Mouse (Mus musculus) intestine, embryonic 15.5 days (tissue): Measurements from ENCODE around the gene Agfg2. TPM values are rescaled to one million over a fixed set of nuclear protein-coding genes. Genes with fewer than 3 reads are reported as not detected.

Source experiments
- ATAC-seq: fragments of 200-750 bp; cut with Nextera tagmentation; 2 replicates; pipeline ENCODE4 v1.8.0; 2017; ENCODE audit warnings: moderate TSS enrichment, moderate library complexity
- H3K27ac ChIP-seq: fragments of 300-500 bp; sonication (generic); 2 replicates; pipeline ENCODE4 v1.5.1; 2015; ENCODE audit warnings: mild to moderate bottlenecking, inconsistent platforms
- H3K27me3 ChIP-seq: fragments of 300-500 bp; sonication (generic); replicated peaks from 2 replicates; pipeline ENCODE4 v1.6.1; 2015; ENCODE audit warnings: inconsistent platforms
- H3K36me3 ChIP-seq: fragments of 300-500 bp; sonication (generic); 2 replicates; pipeline ENCODE4 v1.6.1; 2015; ENCODE audit warnings: inconsistent platforms
- H3K4me1 ChIP-seq: fragments of 300-500 bp; sonication (generic); replicated peaks from 2 replicates; pipeline ENCODE4 v1.6.1; 2015; ENCODE audit warnings: inconsistent platforms
- H3K4me2 ChIP-seq: fragments of 300-500 bp; sonication (generic); replicated peaks from 2 replicates; pipeline ENCODE4 v1.6.1; 2015; ENCODE audit warnings: mild to moderate bottlenecking, inconsistent platforms
- H3K4me3 ChIP-seq: fragments of 300-500 bp; sonication (generic); replicated peaks from 2 replicates; pipeline ENCODE4 v1.5.1; 2015; ENCODE audit warnings: inconsistent platforms
- H3K9ac ChIP-seq: fragments of 300-500 bp; sonication (generic); 2 replicates; pipeline ENCODE4 v1.6.1; 2015; ENCODE audit warnings: inconsistent platforms
- H3K9me3 ChIP-seq: fragments of 300-500 bp; sonication (generic); 2 replicates; pipeline ENCODE4 v1.6.1; 2016; ENCODE audit warnings: inconsistent platforms
- WGBS: fragments of 180-500 bp; shearing (Covaris S2); methylation state at CpG from one replicate; pipeline ENCODE4 v1.1.7; 2015; 5-methylcytosine and 5-hydroxymethylcytosine counted together
- polyA plus RNA-seq: library from polyadenylated mRNA; unstranded; fragments of >200 nt; fragmentation: Nextera tagmentation; extraction: Ambion mirVana; gene quantifications from 2 replicates; pipeline ENCODE4 v1.2.1, GENCODE M21; 2015

The Agfg2 gene
- polyA plus RNA-seq, 1 experiment from 2014 or later: 20.8 TPM

DNA sequence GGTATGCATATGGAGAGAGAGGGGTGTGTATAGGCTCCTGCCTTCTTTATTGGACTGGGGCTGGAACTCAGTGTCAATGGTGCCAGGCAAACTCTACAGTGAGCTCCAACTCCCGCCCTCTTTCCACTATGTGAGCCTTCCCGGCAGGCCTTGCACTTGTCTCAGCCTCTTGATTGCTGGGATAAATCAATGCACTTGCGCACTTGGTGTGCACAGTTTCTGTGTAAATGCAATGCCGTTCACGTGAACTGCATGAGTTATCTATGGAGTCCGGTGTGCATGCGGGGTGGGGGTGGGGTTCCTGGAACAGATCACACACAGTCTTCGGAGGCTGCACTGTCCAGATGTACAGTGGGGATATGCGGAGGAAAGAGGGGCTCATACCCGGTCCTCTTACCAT is 31.2 kb downstream of the Agfg2 start:
- H3K4me2 ChIP-seq: no peak overlapping the region
- H3K4me3 ChIP-seq: no peak overlapping the region
- H3K9me3 ChIP-seq: no peaks in the 10 kb centered on the region
- no peak for ATAC-seq
- H3K36me3 ChIP-seq: peaks cover 14% of the 10 kb centered on the region; the same call in 1 of the 2 replicates
- peaks cover 25% of the 10 kb centered on the region for H3K4me1 ChIP-seq
- H3K9ac ChIP-seq: no peak overlapping the region
- WGBS: 91% methylated on average over 10 of the region's 10 CpGs
- no peak overlapping the region for H3K27ac ChIP-seq
- no peaks in the 10 kb centered on the region for H3K27me3 ChIP-seq

DNA sequence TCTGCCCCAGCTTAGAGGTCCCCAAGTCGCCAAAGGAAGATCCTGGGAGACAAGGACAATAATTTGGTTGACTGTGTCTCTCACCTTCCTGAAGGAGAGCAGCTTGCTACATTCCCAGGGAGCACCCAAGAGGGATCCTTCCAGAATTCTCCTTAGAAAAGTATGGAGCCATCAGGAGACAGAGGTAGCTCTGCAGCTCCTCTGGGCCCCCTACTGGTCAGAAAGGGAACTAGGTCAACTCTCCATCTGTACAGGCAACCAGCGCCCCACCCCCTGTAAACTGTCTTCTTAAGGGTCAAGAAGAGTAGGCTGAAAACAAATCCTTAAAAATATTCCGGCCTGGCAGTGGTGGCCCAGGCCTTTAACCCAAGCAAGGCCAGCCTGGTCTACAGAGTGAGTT is 32.1 kb downstream of the Agfg2 start:
- Histone ChIP-seq H3K27me3 (no peaks in the 10 kb centered on the region), H3K9ac (no peak overlapping the region), H3K4me1 (peaks cover 33% of the 10 kb centered on the region), H3K27ac (no peak overlapping the region), H3K9me3 (no peaks in the 10 kb centered on the region), H3K4me3 (no peak overlapping the region), H3K4me2 (no peak overlapping the region), H3K36me3 (peaks cover 14% of the 10 kb centered on the region; the same call in 1 of the 2 replicates)
- peak; percentile 55 for ATAC-seq
- 27% methylated on average over 3 of the region's 3 CpGs for WGBS

DNA sequence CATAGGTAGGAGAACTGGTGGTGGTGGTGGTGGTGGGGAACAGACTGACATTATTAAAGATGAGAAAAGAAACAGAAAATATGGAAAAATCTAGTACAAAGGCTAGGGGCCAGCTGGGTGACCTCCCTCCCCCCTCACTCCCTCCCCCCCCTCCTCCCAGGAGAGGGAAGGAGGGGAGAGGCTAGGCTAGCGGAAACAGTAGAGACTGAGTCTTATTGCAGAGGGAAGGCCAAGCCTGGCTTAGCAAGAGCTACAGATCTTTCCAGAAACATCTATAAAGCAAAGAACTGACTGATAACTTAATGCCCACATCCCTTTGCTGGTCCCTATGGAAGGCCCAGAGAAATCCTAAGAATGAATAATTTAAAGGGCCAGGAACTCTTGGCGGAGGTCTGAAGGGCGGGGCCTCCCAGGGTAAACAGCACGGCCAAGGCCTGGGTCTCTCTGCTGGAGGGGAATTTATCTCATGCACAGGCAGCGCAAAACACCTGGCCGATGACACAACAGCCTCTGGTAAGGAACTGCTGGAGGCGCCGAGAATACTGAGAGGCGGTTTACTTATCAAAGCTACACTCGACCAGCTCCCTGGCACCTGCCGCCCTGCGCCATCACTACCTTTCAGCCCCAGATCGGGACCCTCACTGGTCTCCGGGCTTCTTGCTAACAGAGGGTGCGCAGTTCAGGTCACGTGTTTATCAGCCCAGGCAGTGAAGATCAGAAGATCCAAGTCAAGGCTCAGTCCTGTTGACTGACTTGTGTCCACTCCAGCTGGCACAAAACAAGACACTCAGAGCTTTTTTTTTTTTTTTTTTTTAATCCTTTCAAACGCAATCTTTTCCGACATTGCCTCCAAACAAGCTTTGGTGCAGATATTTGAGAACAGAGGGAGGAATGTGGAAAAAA is 34.6 kb downstream of the Agfg2 start:
- peaks cover 42% of the 10 kb centered on the region for H3K4me1 ChIP-seq
- ATAC-seq: peak; percentile 56
- H3K27me3 ChIP-seq: peaks cover 10% of the 10 kb centered on the region
- H3K36me3 ChIP-seq: peaks cover 10% of the 10 kb centered on the region; the same call in 1 of the 2 replicates
- H3K4me3 ChIP-seq: no peak overlapping the region
- H3K9me3 ChIP-seq: no peaks in the 10 kb centered on the region
- H3K9ac ChIP-seq: 0 out of 2 replicates have a peak overlapping the region, but pooled peaks have one; percentile 15
- H3K27ac ChIP-seq: peak overlapping the region; percentile 20; the same call in 1 of the 2 replicates
- WGBS: 10% methylated on average over 18 of the region's 18 CpGs
- H3K4me2 ChIP-seq: peak overlapping the region; percentile 38

GRCm38 (mm10) chr5:137649251-137649650 is 35.3 kb downstream of the Agfg2 start:
- peaks cover 43% of the 10 kb centered on the region for H3K4me1 ChIP-seq

GRCm38 (mm10) chr5:137647827-137648601 is 36.5 kb downstream of the Agfg2 start:
- WGBS: 38% methylated on average over 9 of the region's 9 CpGs
- ATAC-seq: no peak
- Histone ChIP-seq H3K27me3 (peaks cover 22% of the 10 kb centered on the region), H3K9me3 (no peaks in the 10 kb centered on the region), H3K36me3 (peaks cover 8% of the 10 kb centered on the region; the same call in 1 of the 2 replicates), H3K4me2 (no peak overlapping the region), H3K9ac (no peak overlapping the region), H3K4me1 (peaks cover 43% of the 10 kb centered on the region), H3K27ac (no peak overlapping the region), H3K4me3 (no peak overlapping the region)

More at GRCm38 (mm10) chr5:137649251-137649650, 35.3 kb downstream of the Agfg2 start:
- H3K9me3 ChIP-seq: no peaks in the 10 kb centered on the region
- peaks cover 15% of the 10 kb centered on the region for H3K27me3 ChIP-seq
- peak overlapping the region; percentile 6; the same call in 1 of the 2 replicates for H3K27ac ChIP-seq
- 36% methylated on average over 4 of the region's 4 CpGs for WGBS
- H3K36me3 ChIP-seq: peaks cover 10% of the 10 kb centered on the region; the same call in 1 of the 2 replicates
- no peak overlapping the region for H3K4me2 ChIP-seq
- H3K4me3 ChIP-seq: no peak overlapping the region
- ATAC-seq: no peak
- no peak overlapping the region for H3K9ac ChIP-seq

DNA sequence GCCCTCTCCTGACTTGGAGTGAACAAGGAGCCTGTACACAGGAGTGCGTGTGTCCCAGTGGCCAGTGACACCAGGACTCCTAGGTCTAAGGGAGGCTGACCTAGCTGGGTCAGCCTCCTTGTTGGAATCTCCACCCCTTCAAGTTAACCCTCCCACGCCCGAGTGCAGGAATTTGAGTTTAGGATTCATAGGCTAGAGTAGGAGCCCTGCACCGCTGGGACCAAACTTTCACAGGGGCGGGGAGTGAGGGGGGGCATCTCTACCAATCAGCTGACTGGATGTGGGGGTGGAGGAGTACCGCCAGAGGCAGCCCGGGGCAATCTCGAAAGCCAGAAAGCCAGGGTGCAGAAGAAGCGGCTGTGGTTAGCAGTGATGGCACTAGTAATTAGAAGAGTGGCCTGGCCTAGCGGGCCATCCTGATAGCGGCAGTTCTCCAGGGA is 38.9 kb downstream of the Agfg2 start, which contains the start of gene Irs3:
Gene Irs3 (minus strand): TSS at position 63 of the 440 bp plus-strand sequence.
- Histone ChIP-seq H3K27ac (no peak within 1 kb of the TSS), H3K4me2 (peak within 1 kb of the TSS; percentile 65), H3K9me3 (no peaks in the 10 kb centered on the region), H3K4me3 (peak within 1 kb of the TSS; percentile 33), H3K9ac (no peak within 1 kb of the TSS; the same call in 1 of the 2 replicates), H3K4me1 (peaks cover 39% of the 10 kb centered on the region), H3K36me3 (peaks cover 13% of the 10 kb centered on the region; the same call in 1 of the 2 replicates), H3K27me3 (peaks cover 22% of the 10 kb centered on the region)
- ATAC-seq: no peak
- 30% methylated on average over 11 of the region's 11 CpGs for WGBS

GRCm38 (mm10) chr5:137645091-137645651 is 39.4 kb downstream of the Agfg2 start:
- Histone ChIP-seq H3K4me3 (peak overlapping the region; percentile 33), H3K36me3 (peaks cover 18% of the 10 kb centered on the region; the same call in 1 of the 2 replicates), H3K27ac (no peak overlapping the region), H3K4me1 (peaks cover 40% of the 10 kb centered on the region), H3K4me2 (peak overlapping the region; percentile 65), H3K27me3 (peaks cover 22% of the 10 kb centered on the region), H3K9me3 (no peaks in the 10 kb centered on the region), H3K9ac (no peak overlapping the region; the same call in 1 of the 2 replicates)
- WGBS: 6% methylated on average over 44 of the region's 44 CpGs
- 0 out of 2 replicates have a peak, but pooled peaks have one; percentile 23 for ATAC-seq

GRCm38 (mm10) chr5:137644484-137644883 is 40.0 kb downstream of the Agfg2 start:
- peaks cover 22% of the 10 kb centered on the region for H3K27me3 ChIP-seq
- ATAC-seq: no peak
- H3K9me3 ChIP-seq: no peaks in the 10 kb centered on the region
- H3K4me1 ChIP-seq: peaks cover 33% of the 10 kb centered on the region; the same call in 1 of the 2 replicates
- peaks cover 25% of the 10 kb centered on the region for H3K36me3 ChIP-seq
- 50% methylated on average over 19 of the region's 19 CpGs for whole genome bisulfite sequencing
- H3K4me2 ChIP-seq: no peak overlapping the region
- H3K4me3 ChIP-seq: no peak overlapping the region
- no peak overlapping the region for H3K9ac ChIP-seq
- H3K27ac ChIP-seq: no peak overlapping the region

DNA sequence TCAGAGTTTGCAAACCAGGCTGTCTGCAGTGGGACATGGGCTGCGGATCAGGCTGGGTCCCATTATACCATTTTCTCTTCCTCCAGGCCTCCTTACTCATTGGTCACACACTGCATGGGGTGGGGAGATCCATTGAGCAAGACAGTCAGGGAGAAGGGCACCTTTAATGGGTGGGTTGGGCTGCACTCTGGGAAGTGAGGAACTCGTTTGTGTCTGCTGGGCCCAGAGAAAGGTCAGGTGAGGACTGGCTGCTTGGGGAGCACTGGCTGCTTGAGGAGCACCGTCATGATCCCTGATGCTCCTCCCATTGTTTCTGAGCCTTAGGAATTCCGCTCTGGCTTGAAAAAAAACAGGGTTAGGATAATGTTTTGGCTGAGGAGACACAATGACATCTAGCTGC is 41.6 kb downstream of the Agfg2 start:
- peaks cover 31% of the 10 kb centered on the region for H3K36me3 ChIP-seq
- no peak overlapping the region for H3K9ac ChIP-seq
- ATAC-seq: no peak
- no peaks in the 10 kb centered on the region for H3K9me3 ChIP-seq
- H3K4me2 ChIP-seq: no peak overlapping the region
- H3K27ac ChIP-seq: no peak overlapping the region
- no peak overlapping the region for H3K4me3 ChIP-seq
- peaks cover 22% of the 10 kb centered on the region for H3K27me3 ChIP-seq
- 37% methylated on average over 4 of the region's 4 CpGs for WGBS
- H3K4me1 ChIP-seq: peaks cover 20% of the 10 kb centered on the region; the same call in 1 of the 2 replicates

- H3K27me3 ChIP-seq: peaks cover 22% of the 10 kb centered on the region
- peaks cover 15% of the 10 kb centered on the region; the same call in 1 of the 2 replicates for H3K4me1 ChIP-seq
- H3K9me3 ChIP-seq: no peaks in the 10 kb centered on the region
- no peak within 1 kb of the TSS for H3K4me3 ChIP-seq
- peaks cover 49% of the 10 kb centered on the region for H3K36me3 ChIP-seq
- no peak within 1 kb of the TSS for H3K27ac ChIP-seq
- H3K4me2 ChIP-seq: no peak within 1 kb of the TSS
- WGBS: 85% methylated on average over 19 of the region's 19 CpGs
- H3K9ac ChIP-seq: no peak within 1 kb of the TSS
- ATAC-seq: no peak
Observed at GRCm38 (mm10) chr5:137641054-137641453, 43.5 kb downstream of the Agfg2 start, which contains the start of gene Sap25. Gene Sap25, plus strand, starts transcription at chr5:137641334.

DNA sequence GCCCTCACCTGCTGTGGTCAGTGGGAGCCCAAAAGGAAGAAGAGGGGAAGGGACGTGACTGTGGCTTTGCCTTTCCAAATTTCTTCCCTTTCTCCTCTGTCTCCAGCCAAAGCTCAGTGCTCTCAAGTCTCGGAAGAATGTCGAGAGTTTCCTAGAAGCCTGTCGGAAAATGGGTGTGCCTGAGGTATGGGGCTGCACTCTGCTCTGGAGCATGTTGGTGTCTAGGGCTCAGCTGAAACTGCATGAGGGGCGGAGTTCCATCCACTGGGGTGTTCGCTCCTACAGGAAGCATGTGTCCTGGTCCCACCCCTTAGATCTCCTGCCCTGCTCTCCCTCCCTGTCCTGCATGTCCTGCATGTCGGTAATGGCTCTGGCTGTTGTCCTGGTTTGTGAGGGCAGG is 45.1 kb downstream of the Agfg2 start:
- Histone ChIP-seq H3K4me3 (no peak overlapping the region), H3K27me3 (peaks cover 10% of the 10 kb centered on the region; the same call in 1 of the 2 replicates), H3K36me3 (peaks cover 54% of the 10 kb centered on the region), H3K9me3 (no peaks in the 10 kb centered on the region), H3K9ac (no peak overlapping the region), H3K4me1 (0 out of 2 replicates have a peak, but pooled peaks cover 6% of the 10 kb centered on the region), H3K27ac (no peak overlapping the region), H3K4me2 (no peak overlapping the region)
- ATAC-seq: no peak
- WGBS: 79% methylated on average over 7 of the region's 7 CpGs
